In the genomic region with DNA sequence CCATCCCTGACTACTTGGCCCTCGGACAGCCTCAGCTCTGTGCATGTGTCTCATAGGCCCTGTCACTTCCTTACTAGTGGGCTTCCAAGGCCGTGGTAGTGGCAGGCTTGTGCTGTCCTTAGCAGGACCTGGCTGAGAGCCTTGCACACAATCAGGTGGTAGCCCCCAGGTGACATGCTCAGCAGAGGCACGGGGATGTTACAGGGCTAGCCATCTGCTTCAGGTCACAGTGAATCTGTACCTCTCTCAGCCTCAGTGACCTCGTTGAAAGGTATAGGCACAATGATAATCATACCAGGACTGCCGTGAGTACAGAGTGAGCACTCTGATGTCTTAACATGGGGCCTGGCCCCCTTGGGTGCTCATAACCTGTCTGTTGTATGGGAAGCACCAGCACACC, we compare ENCODE assay signal across 26 mouse cellular contexts. TPM values are rescaled to one million over a fixed set of nuclear protein-coding genes. Genes with fewer than 3 reads are reported as not detected.
DNase-seq lines count a peak whose midpoint lies in the region; ATAC-seq and TF ChIP-seq lines count a peak whose summit lies in the region.
"Had no signal": no experiment of that assay in that cellular context is flagged by ENCODE, and none has a peak within 500 bp of the region (broad histone marks: within the 10 kb centered on the region; RNA-seq: fewer than 3 reads in every experiment).

No protein-coding gene starts in this region.

- no peak overlapping the region; the same call in 1 of the 2 replicates for H3K9ac ChIP-seq in heart, adult 2 months (ENCODE audit: low read depth, low read length)
- H3K9ac ChIP-seq: embryonic facial prominence, embryonic 13.5 days; hindbrain, embryonic 14.5 days; kidney, embryonic 15.5 days; limb, embryonic 15.5 days; liver, embryonic 13.5 days had no signal

- 23% methylated on average over 5 of the region's 5 CpGs for WGBS in cerebellum, adult 2 months
- 54% methylated on average over 5 of the region's 5 CpGs for WGBS in heart, adult 2 months

- no peak for ATAC-seq in cerebellum, adult (ENCODE audit: insufficient number of reproducible peaks, low FRiP score, low TSS enrichment)
- ATAC-seq: forebrain, embryonic 16.5 days; lung, postnatal 0 days had no signal

- TF ChIP-seq POLR2A in cerebellum, adult 2 months (IDR thresholded peaks at IDR 0.05; ENCODE audit: borderline replicate concordance, insufficient read depth, low read length) = no peak
- TF ChIP-seq POLR2A in heart, adult 2 months (IDR thresholded peaks at IDR 0.05; ENCODE audit: insufficient read depth, low read depth, low read length) = no peak

- peak overlapping the region; percentile 4; the same call in 1 of the 2 replicates for H3K27ac ChIP-seq in cerebellum, adult 2 months (ENCODE audit: insufficient read depth, low read length)
- peak overlapping the region; percentile 68 for H3K27ac ChIP-seq in heart, adult 2 months
- peak overlapping the region; percentile 76 for H3K27ac ChIP-seq in left cerebral cortex, adult 2 months
- H3K27ac ChIP-seq: embryonic facial prominence, embryonic 13.5 days; forebrain, embryonic 10.5 days; hindbrain, embryonic 14.5 days; kidney, embryonic 15.5 days; limb, embryonic 10.5 days; liver, embryonic 13.5 days had no signal

- no peak for TF ChIP-seq EP300 in heart, adult 2 months (IDR thresholded peaks at IDR 0.05; ENCODE audit: insufficient read depth, low read depth, low read length)

- intact Hi-C loops in heart, adult 2 months (cut with DNase I) = no loop called here
- intact Hi-C loops in heart, postnatal 36 days (cut with DNase I) = no loop called here
- intact Hi-C loops in left cerebral cortex, adult 2 months (cut with DNase I) = loop anchor here (1.0 to 5.0 kb wide), 3 partner anchors 11 to 67 kb away; no protein-coding TSS in a partner anchor

- H3K79me2 ChIP-seq in heart, adult 2 months (replicated peaks; ENCODE audit: control insufficient read depth, insufficient read depth, low read length) = no peaks in the 10 kb centered on the region; the same call in none of the 2 replicates

- H3K36me3 ChIP-seq in heart, adult 2 months (ENCODE audit: control insufficient read depth, insufficient read depth, low read length) = peaks cover 2% of the 10 kb centered on the region

- peaks cover 66% of the 10 kb centered on the region for H3K4me1 ChIP-seq in cerebellum, adult 2 months (ENCODE audit: control insufficient read depth, insufficient read depth, low read length)
- H3K4me1 ChIP-seq in heart, adult 2 months (ENCODE audit: control insufficient read depth, insufficient read depth, low read length) = peaks cover 54% of the 10 kb centered on the region
- H3K4me1 ChIP-seq: limb, embryonic 10.5 days had no signal

- no peak for DNase-seq in cerebellum, adult 2 months
- no peak for DNase-seq in heart, adult 2 months
- no peak for DNase-seq in heart, postnatal 36 days
- DNase-seq in left cerebral cortex, adult 2 months (ENCODE audit: extremely low spot score in 1 of 2, low spot score in 2 of 2) = no peak
- DNase-seq in left cerebral cortex, adult 18-20 months (ENCODE audit: low spot score in 2 of 2) = no peak
- DNase-seq in thymus, postnatal 25 days = no peak
- DNase-seq: adrenal gland, postnatal 14 days; gastrocnemius, postnatal 10 days; kidney, adult 11 months; kidney, postnatal 25 days; liver, embryonic 13.5 days; lung, adult 18-20 months; lung, postnatal 4 days; midbrain, embryonic 14.5 days; thymus, adult 2 months; thymus, postnatal 4 days had no signal

- no peaks in the 10 kb centered on the region for H3K27me3 ChIP-seq in cerebellum, adult 2 months (ENCODE audit: control insufficient read depth, insufficient read depth, low read length)
- H3K27me3 ChIP-seq in heart, adult 2 months (ENCODE audit: control insufficient read depth, insufficient read depth, low read length) = no peaks in the 10 kb centered on the region
- H3K27me3 ChIP-seq: embryonic facial prominence, embryonic 13.5 days; heart, embryonic 12.5 days; kidney, embryonic 15.5 days; limb, embryonic 15.5 days; liver, embryonic 13.5 days had no signal

- no peak for TF ChIP-seq CTCF in cerebellum, adult 2 months (IDR thresholded peaks at IDR 0.05; ENCODE audit: borderline replicate concordance, insufficient read depth, low read depth, low read length)
- TF ChIP-seq CTCF in heart, adult 2 months (IDR thresholded peaks at IDR 0.05) = no peak
- no peak for TF ChIP-seq CTCF in left cerebral cortex, adult 2 months (IDR thresholded peaks at IDR 0.05)

- H3K4me3 ChIP-seq in cerebellum, adult 2 months (replicated peaks; ENCODE audit: insufficient read depth, low read depth, low read length) = no peak overlapping the region
- H3K4me3 ChIP-seq in heart, adult 2 months = no peak overlapping the region
- no peak overlapping the region for H3K4me3 ChIP-seq in left cerebral cortex, adult 2 months
- H3K4me3 ChIP-seq: embryonic facial prominence, embryonic 13.5 days; forebrain, embryonic 10.5 days; heart, embryonic 12.5 days; kidney, embryonic 15.5 days; limb, embryonic 10.5 days; limb, embryonic 15.5 days; liver, embryonic 13.5 days had no signal

RNA-seq across cellular contexts. Expression of gene Dusp1, which starts 12.8 kb away (rescaled TPM):
- 62.5 and 67.1 TPM in 2 replicates for polyA plus RNA-seq in cerebellum, adult 2 months (2012; rRNA removed)
- total RNA-seq in heart, adult 2 months (2021) = 10 to 100 TPM; 61.4 to 71.3 TPM
- 122 and 171 TPM in 2 replicates for polyA plus RNA-seq in heart, adult 2 months (2012; rRNA removed)
- total RNA-seq in heart, postnatal 36 days (2021) = 100 to 1,000 TPM in 1 of 2 experiments, 10 to 100 TPM in 1; 49.6 to 105 TPM
- 10 to 100 TPM; 58.0 to 65.6 TPM for total RNA-seq in left cerebral cortex, adult 2 months (2021)
- 10 to 100 TPM; 60.7 to 61.5 TPM for total RNA-seq in left cerebral cortex, adult 18-20 months (2021)

RNA-seq across cellular contexts. Expression of gene Ergic1, which starts 13.4 kb away (rescaled TPM):
- 137 and 148 TPM in 2 replicates for polyA plus RNA-seq in cerebellum, adult 2 months (2012; rRNA removed)
- total RNA-seq in heart, adult 2 months (2021) = 10 to 100 TPM; 53.6 to 59.4 TPM
- polyA plus RNA-seq in heart, adult 2 months (2012; rRNA removed) = 64.4 and 84.3 TPM in 2 replicates
- total RNA-seq in heart, postnatal 36 days (2021) = 10 to 100 TPM; 47.5 to 56.2 TPM
- 100 to 1,000 TPM; 144 to 149 TPM for total RNA-seq in left cerebral cortex, adult 2 months (2021)
- 100 to 1,000 TPM; 150 to 155 TPM for total RNA-seq in left cerebral cortex, adult 18-20 months (2021)

Comparison
In these comparisons a context has a peak if more than half of its experiments do, and no peak if none do; other contexts are left out.
1. H3K27ac ChIP-seq: peak in every context shown above with its lines; median percentile 76 in left cerebral cortex, adult 2 months; 68 in heart, adult 2 months; 4 in cerebellum, adult 2 months.